Mouse (Mus musculus) stomach, embryonic 14.5 days (tissue): ENCODE measurements around the gene Nup214. TPM values are rescaled to one million over a fixed set of nuclear protein-coding genes. Genes with fewer than 3 reads are reported as not detected.

Experiments used
- ATAC-seq: fragments of 200-750 bp; cut with Nextera tagmentation; 2 replicates; pipeline ENCODE4 v1.8.0; 2017; ENCODE audit warnings: low read depth, moderate TSS enrichment; ENCODE audit not compliant: insufficient number of reproducible peaks, insufficient read depth, low FRiP score
- H3K27ac ChIP-seq: fragments of 300-500 bp; sonication (generic); 2 replicates; pipeline ENCODE4 v1.5.1; 2014; ENCODE audit warnings: mild to moderate bottlenecking, low read length, moderate library complexity, mixed read lengths
- H3K27me3 ChIP-seq: fragments of 300-500 bp; sonication (generic); 2 replicates; pipeline ENCODE4 v1.6.1; 2014; ENCODE audit warnings: low read length, control low read depth, mixed read lengths; ENCODE audit not compliant: control insufficient read depth, insufficient read depth
- H3K36me3 ChIP-seq: fragments of 300-500 bp; sonication (generic); 2 replicates; pipeline ENCODE4 v1.6.1; 2014; ENCODE audit warnings: mild to moderate bottlenecking, control low read depth, low read length, moderate library complexity, mixed read lengths; ENCODE audit not compliant: control insufficient read depth, insufficient read depth
- H3K4me1 ChIP-seq: fragments of 300-500 bp; sonication (generic); 2 replicates; pipeline ENCODE4 v1.6.1; 2014; ENCODE audit warnings: low read length, control low read depth, mixed read lengths; ENCODE audit not compliant: control insufficient read depth, insufficient read depth
- H3K4me2 ChIP-seq: fragments of 300-500 bp; sonication (generic); replicated peaks from 2 replicates; pipeline ENCODE4 v1.6.1; 2014; ENCODE audit warnings: low read depth, low read length, control low read depth
- H3K4me3 ChIP-seq: fragments of 300-500 bp; sonication (generic); 2 replicates; pipeline ENCODE4 v1.5.1; 2014; ENCODE audit warnings: low read depth, low read length, control low read depth
- H3K9ac ChIP-seq: fragments of 300-500 bp; sonication (generic); replicated peaks from 2 replicates; pipeline ENCODE4 v1.6.1; 2014; ENCODE audit warnings: low read depth, mild to moderate bottlenecking, control low read depth, low read length, moderate library complexity, mixed read lengths
- H3K9me3 ChIP-seq: fragments of 300-500 bp; sonication (generic); 2 replicates; pipeline ENCODE4 v1.6.1; 2016; ENCODE audit warnings: low read depth, low read length, control low read depth; ENCODE audit not compliant: control insufficient read depth
- WGBS: fragments of 180-500 bp; shearing (Covaris S2); extraction: QIAGEN DNeasy Blood & Tissue Kit; methylation state at CpG from one replicate; pipeline ENCODE4 v1.1.7; 2014; 5-methylcytosine and 5-hydroxymethylcytosine counted together
- polyA plus RNA-seq: library from polyadenylated mRNA; unstranded; fragments of >200 nt; fragmentation: Nextera tagmentation; extraction: Ambion mirVana; gene quantifications from 2 replicates; pipeline ENCODE4 v1.2.1, GENCODE M21; 2014

Gene Nup214
- polyA plus RNA-seq, 1 experiment from 2014 or later = 93.9 TPM

- no peaks in the 10 kb centered on the region for H3K4me1 ChIP-seq
- no peak for ATAC-seq
- H3K27ac ChIP-seq = no peak overlapping the region
- H3K9ac ChIP-seq = no peak overlapping the region
- H3K36me3 ChIP-seq = no peaks in the 10 kb centered on the region
- no peaks in the 10 kb centered on the region for H3K27me3 ChIP-seq
- H3K9me3 ChIP-seq = no peaks in the 10 kb centered on the region
- H3K4me3 ChIP-seq = no peak overlapping the region
- 60% methylated on average over 12 of the region's 12 CpGs for WGBS
- no peak overlapping the region for H3K4me2 ChIP-seq
These were observed 87.7 kb downstream of the Nup214 start for GRCm38 (mm10) chr2:32061722-32062505.

GRCm38 (mm10) chr2:32062626-32063410 is 88.6 kb downstream of the Nup214 start:
- Histone ChIP-seq H3K4me3 (no peak overlapping the region), H3K9me3 (no peaks in the 10 kb centered on the region), H3K36me3 (no peaks in the 10 kb centered on the region), H3K4me2 (no peak overlapping the region), H3K27ac (no peak overlapping the region), H3K9ac (no peak overlapping the region), H3K27me3 (no peaks in the 10 kb centered on the region), H3K4me1 (no peaks in the 10 kb centered on the region)
- ATAC-seq = no peak
- WGBS = 85% methylated on average over 15 of the region's 15 CpGs

- H3K4me2 ChIP-seq = no peak overlapping the region
- H3K9ac ChIP-seq = no peak overlapping the region
- no peak for ATAC-seq
- H3K9me3 ChIP-seq = no peaks in the 10 kb centered on the region
- no peaks in the 10 kb centered on the region for H3K36me3 ChIP-seq
- H3K27ac ChIP-seq = no peak overlapping the region
- H3K27me3 ChIP-seq = no peaks in the 10 kb centered on the region
- no peaks in the 10 kb centered on the region for H3K4me1 ChIP-seq
- WGBS = 76% methylated on average over 7 of the region's 7 CpGs
- H3K4me3 ChIP-seq = no peak overlapping the region
These were observed 89.4 kb downstream of the Nup214 start for GRCm38 (mm10) chr2:32063451-32064151.

GRCm38 (mm10) chr2:32064913-32065312 is 90.7 kb downstream of the Nup214 start:
- 69% methylated on average over 13 of the region's 13 CpGs for WGBS
- Histone ChIP-seq H3K9me3 (no peaks in the 10 kb centered on the region), H3K27me3 (no peaks in the 10 kb centered on the region), H3K4me2 (no peak overlapping the region), H3K4me1 (no peaks in the 10 kb centered on the region), H3K36me3 (no peaks in the 10 kb centered on the region), H3K27ac (no peak overlapping the region), H3K9ac (no peak overlapping the region), H3K4me3 (no peak overlapping the region)
- no peak for ATAC-seq

- no peaks in the 10 kb centered on the region for H3K27me3 ChIP-seq
These were observed 91.1 kb downstream of the Nup214 start for GRCm38 (mm10) chr2:32065371-32065791.

GRCm38 (mm10) chr2:32066005-32066404 is 91.8 kb downstream of the Nup214 start:
- WGBS = 74% methylated on average over 4 of the region's 4 CpGs
- no peaks in the 10 kb centered on the region for H3K36me3 ChIP-seq
- no peaks in the 10 kb centered on the region for H3K27me3 ChIP-seq
- no peak overlapping the region for H3K4me3 ChIP-seq
- no peaks in the 10 kb centered on the region for H3K4me1 ChIP-seq
- ATAC-seq = no peak
- no peak overlapping the region for H3K9ac ChIP-seq
- no peak overlapping the region for H3K4me2 ChIP-seq
- no peaks in the 10 kb centered on the region for H3K9me3 ChIP-seq
- H3K27ac ChIP-seq = no peak overlapping the region

More at GRCm38 (mm10) chr2:32065371-32065791, 91.1 kb downstream of the Nup214 start:
- no peaks in the 10 kb centered on the region for H3K36me3 ChIP-seq
- H3K9ac ChIP-seq = no peak overlapping the region
- WGBS = 79% methylated on average over 5 of the region's 5 CpGs
- H3K9me3 ChIP-seq = no peaks in the 10 kb centered on the region
- H3K4me3 ChIP-seq = no peak overlapping the region
- H3K27ac ChIP-seq = no peak overlapping the region
- no peak for ATAC-seq
- no peak overlapping the region for H3K4me2 ChIP-seq
- no peaks in the 10 kb centered on the region for H3K4me1 ChIP-seq

- no peak overlapping the region for H3K9ac ChIP-seq
- H3K4me2 ChIP-seq = no peak overlapping the region
- 50% methylated on average over 31 of the region's 31 CpGs for WGBS
- no peaks in the 10 kb centered on the region for H3K4me1 ChIP-seq
- H3K9me3 ChIP-seq = no peaks in the 10 kb centered on the region
- ATAC-seq = no peak
- H3K27ac ChIP-seq = no peak overlapping the region
- H3K4me3 ChIP-seq = no peak overlapping the region
- H3K27me3 ChIP-seq = no peaks in the 10 kb centered on the region
- H3K36me3 ChIP-seq = no peaks in the 10 kb centered on the region
These were observed 94.8 kb downstream of the Nup214 start for GRCm38 (mm10) chr2:32068811-32069607.

GRCm38 (mm10) chr2:32070747-32071146 is 96.5 kb downstream of the Nup214 start:
- no peaks in the 10 kb centered on the region for H3K4me1 ChIP-seq
- H3K36me3 ChIP-seq = no peaks in the 10 kb centered on the region
- WGBS = 91% methylated on average over 10 of the region's 10 CpGs
- no peak overlapping the region for H3K4me2 ChIP-seq
- H3K4me3 ChIP-seq = no peak overlapping the region
- ATAC-seq = no peak
- no peak overlapping the region for H3K27ac ChIP-seq
- no peaks in the 10 kb centered on the region for H3K9me3 ChIP-seq
- H3K9ac ChIP-seq = no peak overlapping the region
- H3K27me3 ChIP-seq = no peaks in the 10 kb centered on the region
